Mouse (Mus musculus) liver (tissue): ENCODE measurements around the gene Cdc37.

ENCODE experiments used
- DNase-seq: peaks from one replicate; pipeline ENCODE4 v3.0.0-alpha.2; 2020; ENCODE audit warnings: mixed read lengths

Gene Cdc37

GRCm38 (mm10) chr9:21135329-21135890, 14.4 kb downstream of the Cdc37 start:
- no peak for DNase-seq

- DNase-seq: no peak
Observed at GRCm38 (mm10) chr9:21134595-21135328, 15.0 kb downstream of the Cdc37 start.

GRCm38 (mm10) chr9:21133064-21133707, 16.6 kb downstream of the Cdc37 start:
- no peak for DNase-seq

GRCm38 (mm10) chr9:21132102-21132775, 17.5 kb downstream of the Cdc37 start:
- no peak for DNase-seq

- peak; percentile 89 for DNase-seq
Observed at GRCm38 (mm10) chr9:21131059-21131956, 18.5 kb downstream of the Cdc37 start, which contains the start of gene Tyk2. Tyk2 (minus strand) TSS chr9:21131243.

GRCm38 (mm10) chr9:21126259-21126627, 23.5 kb downstream of the Cdc37 start:
- DNase-seq: no peak

GRCm38 (mm10) chr9:21125502-21126258, 24.1 kb downstream of the Cdc37 start:
- no peak for DNase-seq

- DNase-seq: no peak
Observed at GRCm38 (mm10) chr9:21124837-21125236, 24.9 kb downstream of the Cdc37 start.

GRCm38 (mm10) chr9:21121483-21121882, 28.3 kb downstream of the Cdc37 start:
- no peak for DNase-seq

GRCm38 (mm10) chr9:21117073-21117472, 32.7 kb downstream of the Cdc37 start:
- no peak for DNase-seq

GRCm38 (mm10) chr9:21115105-21115504, 34.7 kb downstream of the Cdc37 start:
- no peak for DNase-seq

- DNase-seq: no peak
Observed at GRCm38 (mm10) chr9:21114190-21114589, 35.6 kb downstream of the Cdc37 start.

GRCm38 (mm10) chr9:21113751-21114150, 36.0 kb downstream of the Cdc37 start:
- no peak for DNase-seq

GRCm38 (mm10) chr9:21107607-21108237, 42.1 kb downstream of the Cdc37 start:
- peak; percentile 49 for DNase-seq

GRCm38 (mm10) chr9:21105760-21106564, 43.8 kb downstream of the Cdc37 start:
- peak; percentile 56 for DNase-seq

GRCm38 (mm10) chr9:21104814-21105213, 45.0 kb downstream of the Cdc37 start:
- DNase-seq: no peak

- no peak for DNase-seq
Observed at GRCm38 (mm10) chr9:21102076-21102475, 47.7 kb downstream of the Cdc37 start.

- DNase-seq: no peak
Observed at GRCm38 (mm10) chr9:21100447-21101161, 49.2 kb downstream of the Cdc37 start.

- DNase-seq: peak; percentile 50
Observed at GRCm38 (mm10) chr9:21097793-21098192, 52.0 kb downstream of the Cdc37 start.

- no peak for DNase-seq
Observed at GRCm38 (mm10) chr9:21095958-21096357, 53.8 kb downstream of the Cdc37 start.
